Mouse (Mus musculus): Measurements from ENCODE around the gene Mobp. TPM values are rescaled to one million over a fixed set of nuclear protein-coding genes. Genes with fewer than 3 reads are reported as not detected.
"Not testable (repeated sequence)": the region's sequence is repeated elsewhere in the genome, so short reads cannot be mapped to it uniquely, and the experiment has no call there.

Mobp gene
- under 1 TPM in 1 of 3 experiments, not detected in 2; 0.21 TPM for polyA plus RNA-seq (2017; shearing (Covaris generic))

- ATAC-seq, result no peak
These were observed at the start of gene Mobp for GRCm38 (mm10) chr9:120149222-120149828. Mobp (plus strand) TSS chr9:120149707.

- ATAC-seq, result no peak
These were observed 48.3 kb upstream of the Mobp start for GRCm38 (mm10) chr9:120101165-120101564.

- not testable (repeated sequence) for ATAC-seq
These were observed 40.6 kb upstream of the Mobp start for GRCm38 (mm10) chr9:120108953-120109352.

- peak; percentile 92 for ATAC-seq
These were observed 39.1 kb upstream of the Mobp start, which contains the start of gene Slc25a38 for GRCm38 (mm10) chr9:120110211-120111018. Slc25a38 (plus strand) TSS chr9:120110374.

GRCm38 (mm10) chr9:120111156-120111945 lies 38.2 kb upstream of the Mobp start:
- ATAC-seq, result no peak

- no peak for ATAC-seq
These were observed 37.0 kb upstream of the Mobp start for GRCm38 (mm10) chr9:120112472-120112871.

- ATAC-seq, result no peak
These were observed 36.1 kb upstream of the Mobp start for GRCm38 (mm10) chr9:120113456-120113855.

GRCm38 (mm10) chr9:120114051-120114788 lies 35.3 kb upstream of the Mobp start:
- ATAC-seq, result no peak

- ATAC-seq, result no peak
These were observed 34.7 kb upstream of the Mobp start for GRCm38 (mm10) chr9:120114789-120115151.

GRCm38 (mm10) chr9:120115580-120115979 lies 33.9 kb upstream of the Mobp start:
- no peak for ATAC-seq

GRCm38 (mm10) chr9:120116184-120116624 lies 33.3 kb upstream of the Mobp start:
- no peak for ATAC-seq

- ATAC-seq, result no peak
These were observed 31.3 kb upstream of the Mobp start for GRCm38 (mm10) chr9:120118212-120118611.

GRCm38 (mm10) chr9:120120503-120120902 lies 29.0 kb upstream of the Mobp start:
- ATAC-seq, result no peak

- no peak for ATAC-seq
These were observed 22.6 kb upstream of the Mobp start for GRCm38 (mm10) chr9:120126868-120127267.

- ATAC-seq, result peak; percentile 91
These were observed 21.8 kb upstream of the Mobp start, which contains the start of gene Rpsa for GRCm38 (mm10) chr9:120127538-120128251. Rpsa (plus strand) TSS chr9:120127689.

- ATAC-seq, result no peak
These were observed 20.2 kb upstream of the Mobp start for GRCm38 (mm10) chr9:120129276-120129675.

- ATAC-seq, result no peak
These were observed 17.7 kb upstream of the Mobp start for GRCm38 (mm10) chr9:120131784-120132288.

GRCm38 (mm10) chr9:120132980-120133754 lies 16.3 kb upstream of the Mobp start:
- ATAC-seq, result no peak

GRCm38 (mm10) chr9:120133755-120134475 lies 15.6 kb upstream of the Mobp start:
- ATAC-seq, result no peak

Data from inflammation-experienced regulatory T-cells, adult 6 months (primary cell).